9 mouse cellular contexts compared by ENCODE assay signal in genomic region chr16:44242633-44243032, GRCm38 (mm10).
A peak's percentile ranks its signal among the peaks of the same experiment; 100 is the strongest.
DNase-seq lines count a peak whose midpoint lies in the region; ATAC-seq and TF ChIP-seq lines count a peak whose summit lies in the region.
"Had no signal": no experiment of that assay in that cellular context is flagged by ENCODE, and none has a peak within 500 bp of the region (broad histone marks: within the 10 kb centered on the region; RNA-seq: fewer than 3 reads in every experiment).

No protein-coding gene starts in this region.

- H3K4me2 ChIP-seq in kidney, embryonic 14.5 days (replicated peaks; ENCODE audit: low read depth, low read length): no peak overlapping the region
- H3K4me2 ChIP-seq in midbrain, postnatal 0 days (ENCODE audit: low read depth, low read length, poor library complexity, severe bottlenecking): no peak overlapping the region
- H3K4me2 ChIP-seq: embryonic facial prominence, embryonic 12.5 days had no signal

- peak; percentile 87 for ATAC-seq in granulocyte monocyte progenitor cell, adult 5-6 weeks (replicated peaks; ENCODE audit: poor library complexity, severe bottlenecking)
- ATAC-seq in kidney, embryonic 14.5 days (ENCODE audit: low FRiP score, low TSS enrichment): peak; percentile 71
- peak; percentile 38; the same call in 1 of the 2 replicates for ATAC-seq in midbrain, postnatal 0 days (ENCODE audit: low FRiP score)

- no peaks in the 10 kb centered on the region for H3K79me2 ChIP-seq in liver, adult 2 months (ENCODE audit: control insufficient read depth, insufficient read depth, low read length)

- no peak overlapping the region for H3K9ac ChIP-seq in kidney, embryonic 14.5 days (ENCODE audit: low read depth, low read length)
- H3K9ac ChIP-seq in liver, adult 2 months (ENCODE audit: low read depth, low read length): no peak overlapping the region
- no peak overlapping the region for H3K9ac ChIP-seq in midbrain, postnatal 0 days (replicated peaks; ENCODE audit: low read length, poor library complexity, severe bottlenecking)
- H3K9ac ChIP-seq: embryonic facial prominence, embryonic 12.5 days had no signal

- peak; percentile 89 for DNase-seq in 416B (ENCODE audit: low read depth)
- peak; percentile 80 to 93 for DNase-seq in adrenal gland, adult (ENCODE audit: inconsistent age in 2 of 2, low spot score in 1 of 2)
- DNase-seq in liver, adult 2 months (ENCODE audit: extremely low read depth, low read depth, low spot score): peak; percentile 37
- peak; percentile 77 for DNase-seq in midbrain, postnatal 0 days (ENCODE audit: low spot score)
- peak; percentile 38 for DNase-seq in spleen, adult 12 weeks (ENCODE audit: low spot score)

- peaks cover 7% of the 10 kb centered on the region; the same call in 1 of the 2 replicates for H3K4me1 ChIP-seq in cortical plate, adult 2 months (ENCODE audit: control insufficient read depth, insufficient read depth, low read length)
- no peaks in the 10 kb centered on the region for H3K4me1 ChIP-seq in kidney, embryonic 14.5 days (ENCODE audit: control insufficient read depth, insufficient read depth, low read length)
- no peaks in the 10 kb centered on the region for H3K4me1 ChIP-seq in liver, adult 2 months (ENCODE audit: control insufficient read depth, insufficient read depth, low read length)
- H3K4me1 ChIP-seq in midbrain, postnatal 0 days (ENCODE audit: insufficient read depth, low read length): no peaks in the 10 kb centered on the region
- H3K4me1 ChIP-seq: embryonic facial prominence, embryonic 12.5 days had no signal

- H3K4me3 ChIP-seq in cortical plate, adult 2 months (ENCODE audit: insufficient read depth, low read length): no peak overlapping the region
- no peak overlapping the region for H3K4me3 ChIP-seq in kidney, embryonic 14.5 days (ENCODE audit: low read length)
- no peak overlapping the region for H3K4me3 ChIP-seq in liver, adult 2 months (ENCODE audit: insufficient read depth, low read depth, low read length)
- H3K4me3 ChIP-seq in midbrain, postnatal 0 days (ENCODE audit: low read depth, low read length): no peak overlapping the region
- H3K4me3 ChIP-seq: embryonic facial prominence, embryonic 12.5 days had no signal

- no peaks in the 10 kb centered on the region for H3K27me3 ChIP-seq in kidney, embryonic 14.5 days (ENCODE audit: control insufficient read depth, insufficient read depth, low read length)
- no peaks in the 10 kb centered on the region for H3K27me3 ChIP-seq in liver, adult 2 months (ENCODE audit: control insufficient read depth, insufficient read depth, low read length)
- H3K27me3 ChIP-seq in midbrain, postnatal 0 days (ENCODE audit: insufficient read depth, low read length): no peaks in the 10 kb centered on the region
- H3K27me3 ChIP-seq: embryonic facial prominence, embryonic 12.5 days had no signal

- WGBS in kidney, embryonic 14.5 days: 0% methylated on average over 1 of the region's 1 CpGs
- 0% methylated on average over 1 of the region's 1 CpGs for WGBS in liver, adult 2 months
- WGBS in midbrain, postnatal 0 days: 3% methylated on average over 1 of the region's 1 CpGs

- no peaks in the 10 kb centered on the region for H3K9me3 ChIP-seq in kidney, embryonic 14.5 days (ENCODE audit: control insufficient read depth, low read length)
- H3K9me3 ChIP-seq in midbrain, postnatal 0 days (ENCODE audit: low read length): no peaks in the 10 kb centered on the region
- H3K9me3 ChIP-seq: embryonic facial prominence, embryonic 12.5 days had no signal

- TF ChIP-seq CTCF in cortical plate, adult 2 months (IDR thresholded peaks at IDR 0.05; ENCODE audit: extremely low read depth, insufficient read depth, low read length): peak; percentile 94
- peak; percentile 77 for TF ChIP-seq CTCF in liver, adult 2 months (IDR thresholded peaks at IDR 0.05; ENCODE audit: low read depth, low read length)
- TF ChIP-seq CTCF in midbrain, postnatal 0 days (IDR thresholded peaks at IDR 0.05): peak; percentile 85

- TF ChIP-seq POLR2A in cortical plate, adult 2 months (IDR thresholded peaks at IDR 0.05; ENCODE audit: extremely low read depth, insufficient read depth, low read length): no peak
- TF ChIP-seq POLR2A in liver, adult 2 months (IDR thresholded peaks at IDR 0.05; ENCODE audit: extremely low read depth, insufficient read depth, low read length): no peak

- no peaks in the 10 kb centered on the region for H3K36me3 ChIP-seq in kidney, embryonic 14.5 days (ENCODE audit: control insufficient read depth, insufficient read depth, low read length)
- H3K36me3 ChIP-seq in liver, adult 2 months (ENCODE audit: control insufficient read depth, insufficient read depth, low read length): no peaks in the 10 kb centered on the region
- H3K36me3 ChIP-seq in midbrain, postnatal 0 days (ENCODE audit: insufficient read depth, low read length): no peaks in the 10 kb centered on the region
- H3K36me3 ChIP-seq: embryonic facial prominence, embryonic 12.5 days had no signal

- H3K27ac ChIP-seq in cortical plate, adult 2 months (ENCODE audit: insufficient read depth, low read length): no peak overlapping the region
- H3K27ac ChIP-seq in kidney, embryonic 14.5 days (ENCODE audit: low read depth, low read length): no peak overlapping the region
- no peak overlapping the region for H3K27ac ChIP-seq in liver, adult 2 months (replicated peaks; ENCODE audit: insufficient read depth, low read depth, low read length)
- H3K27ac ChIP-seq in midbrain, postnatal 0 days (ENCODE audit: low read depth, low read length): no peak overlapping the region
- H3K27ac ChIP-seq: embryonic facial prominence, embryonic 12.5 days had no signal

Comparison
In these comparisons a context has a peak if more than half of its experiments do, and no peak if none do; other contexts are left out.
1. DNase-seq: peak in every context shown above with its lines; median percentile 89 in 416B; 86 in adrenal gland, adult; 77 in midbrain, postnatal 0 days; 38 in spleen, adult 12 weeks; 37 in liver, adult 2 months.